Mouse (Mus musculus) intestine, embryonic 16.5 days (tissue): Measurements from ENCODE around the gene Hacd1. TPM values are rescaled to one million over a fixed set of nuclear protein-coding genes. Genes with fewer than 3 reads are reported as not detected.
A peak's percentile ranks its signal among the peaks of the same experiment; 100 is the strongest.

Source experiments
- ATAC-seq: fragments of 200-750 bp; cut with Nextera tagmentation; 2 replicates; pipeline ENCODE4 v1.8.0; 2017; ENCODE audit warnings: moderate TSS enrichment, moderate library complexity
- H3K27ac ChIP-seq: fragments of 300-500 bp; sonication (generic); 2 replicates; pipeline ENCODE4 v1.5.1; 2014; ENCODE audit warnings: mild to moderate bottlenecking, low read length
- H3K27me3 ChIP-seq: fragments of 300-500 bp; sonication (generic); replicated peaks from 2 replicates; pipeline ENCODE4 v1.6.1; 2014; ENCODE audit warnings: low read length, control low read depth, mixed read lengths; ENCODE audit not compliant: control insufficient read depth, insufficient read depth
- H3K36me3 ChIP-seq: fragments of 300-500 bp; sonication (generic); 2 replicates; pipeline ENCODE4 v1.6.1; 2014; ENCODE audit warnings: low read length, control low read depth; ENCODE audit not compliant: control insufficient read depth, insufficient read depth
- H3K4me1 ChIP-seq: fragments of 300-500 bp; sonication (generic); 2 replicates; pipeline ENCODE4 v1.6.1; 2014; ENCODE audit warnings: low read length, control low read depth, mixed read lengths; ENCODE audit not compliant: control insufficient read depth, insufficient read depth
- H3K4me2 ChIP-seq: fragments of 300-500 bp; sonication (generic); 2 replicates; pipeline ENCODE4 v1.6.1; 2014; ENCODE audit warnings: low read depth, low read length, control low read depth
- H3K4me3 ChIP-seq: fragments of 300-500 bp; sonication (generic); 2 replicates; pipeline ENCODE4 v1.5.1; 2014; ENCODE audit warnings: mild to moderate bottlenecking, low read length
- H3K9ac ChIP-seq: fragments of 300-500 bp; sonication (generic); 2 replicates; pipeline ENCODE4 v1.6.1; 2014; ENCODE audit warnings: low read depth, low read length
- H3K9me3 ChIP-seq: fragments of 300-500 bp; sonication (generic); 2 replicates; pipeline ENCODE4 v1.6.1; 2016; ENCODE audit warnings: low read length, control low read depth; ENCODE audit not compliant: control insufficient read depth
- WGBS: fragments of 180-500 bp; shearing (Covaris S2); extraction: QIAGEN DNeasy Blood & Tissue Kit; methylation state at CpG from one replicate; pipeline ENCODE4 v1.1.7; 2014; 5-methylcytosine and 5-hydroxymethylcytosine counted together
- polyA plus RNA-seq: library from polyadenylated mRNA; unstranded; fragments of >200 nt; fragmentation: Nextera tagmentation; extraction: Ambion mirVana; gene quantifications from 2 replicates; pipeline ENCODE4 v1.2.1, GENCODE M21; 2015

The Hacd1 gene
- polyA plus RNA-seq, 1 experiment from 2014 or later: 103 TPM

DNA sequence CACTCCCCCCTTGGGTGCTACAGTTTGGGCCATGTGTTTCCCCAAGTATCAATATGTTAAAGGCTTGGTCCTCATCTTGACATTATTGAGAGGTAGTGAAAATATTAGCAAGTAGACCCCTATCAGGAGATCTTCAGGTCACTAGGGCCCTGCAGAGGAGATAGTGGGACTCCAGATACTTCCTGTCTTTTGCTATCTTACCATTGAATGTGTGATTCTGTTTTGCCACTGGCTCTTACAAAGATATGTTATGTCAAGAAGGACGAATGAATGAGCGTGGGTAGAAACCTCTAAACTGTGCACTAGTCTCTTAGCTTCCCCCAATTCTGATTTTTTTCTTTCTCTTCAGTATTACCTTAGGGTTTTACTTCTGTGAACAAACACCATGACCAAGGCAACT, 13.1 kb upstream of the Hacd1 start:
- Histone ChIP-seq H3K4me3 (no peak overlapping the region), H3K36me3 (no peaks in the 10 kb centered on the region), H3K27me3 (no peaks in the 10 kb centered on the region), H3K4me1 (no peaks in the 10 kb centered on the region), H3K27ac (no peak overlapping the region), H3K9ac (no peak overlapping the region), H3K4me2 (no peak overlapping the region), H3K9me3 (no peaks in the 10 kb centered on the region)
- ATAC-seq: no peak
- WGBS: 91% methylated on average over 2 of the region's 2 CpGs

- no peak overlapping the region for H3K27ac ChIP-seq
- no peaks in the 10 kb centered on the region for H3K27me3 ChIP-seq
- H3K9ac ChIP-seq: no peak overlapping the region
- no peak overlapping the region for H3K4me3 ChIP-seq
- H3K4me1 ChIP-seq: no peaks in the 10 kb centered on the region
- WGBS: 40% methylated on average over 2 of the region's 2 CpGs
- no peaks in the 10 kb centered on the region for H3K36me3 ChIP-seq
- H3K9me3 ChIP-seq: no peaks in the 10 kb centered on the region
- ATAC-seq: peak; percentile 82
- no peak overlapping the region for H3K4me2 ChIP-seq
Observed at GRCm38 (mm10) chr2:14065704-14066650, 10.0 kb upstream of the Hacd1 start.

DNA sequence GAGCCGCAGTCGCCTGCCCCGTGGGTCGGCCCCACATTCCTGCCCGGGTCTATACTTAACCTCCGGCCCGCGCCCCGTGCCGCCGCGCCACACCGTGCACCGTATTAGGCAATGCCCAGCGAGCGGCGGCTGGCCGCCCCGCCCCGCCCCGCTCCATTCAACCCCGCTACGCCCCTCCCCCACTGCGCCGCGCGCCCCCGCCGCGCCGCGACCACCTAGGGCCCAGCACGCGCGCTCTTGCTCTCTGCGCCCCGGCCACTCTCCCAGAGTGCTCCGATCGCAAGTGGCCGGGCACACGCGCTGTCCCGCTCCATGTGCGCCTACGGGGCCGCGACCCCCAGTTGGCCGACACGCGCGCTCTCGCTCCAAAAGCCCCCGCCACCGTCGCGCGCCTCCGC, 768 bp downstream of the Hacd1 start:
- WGBS: under 1% methylated on average over 32 of the region's 58 CpGs
- no peaks in the 10 kb centered on the region for H3K36me3 ChIP-seq
- peak overlapping the region; percentile 81 for H3K4me3 ChIP-seq
- H3K27ac ChIP-seq: peak overlapping the region; percentile 85
- ATAC-seq: peak; percentile 92
- H3K9ac ChIP-seq: peak overlapping the region; percentile 89
- H3K27me3 ChIP-seq: no peaks in the 10 kb centered on the region
- peaks cover 4% of the 10 kb centered on the region; the same call in 1 of the 2 replicates for H3K4me1 ChIP-seq
- no peaks in the 10 kb centered on the region for H3K9me3 ChIP-seq
- peak overlapping the region; percentile 73 for H3K4me2 ChIP-seq

GRCm38 (mm10) chr2:14054716-14055115, 1.2 kb downstream of the Hacd1 start:
- WGBS: 7% methylated on average over 6 of the region's 6 CpGs

GRCm38 (mm10) chr2:14054163-14054562, 1.8 kb downstream of the Hacd1 start:
- peak overlapping the region; percentile 3; the same call in 1 of the 2 replicates for H3K4me3 ChIP-seq
- WGBS: 62% methylated on average over 3 of the region's 3 CpGs
- no peak overlapping the region for H3K9ac ChIP-seq

More at GRCm38 (mm10) chr2:14054716-14055115, 1.2 kb downstream of the Hacd1 start:
- no peaks in the 10 kb centered on the region for H3K36me3 ChIP-seq
- no peaks in the 10 kb centered on the region for H3K9me3 ChIP-seq
- H3K4me1 ChIP-seq: peaks cover 4% of the 10 kb centered on the region; the same call in 1 of the 2 replicates
- H3K9ac ChIP-seq: peak overlapping the region; percentile 89
- peak; percentile 22 for ATAC-seq
- H3K4me2 ChIP-seq: peak overlapping the region; percentile 73
- H3K4me3 ChIP-seq: peak overlapping the region; percentile 81
- no peaks in the 10 kb centered on the region for H3K27me3 ChIP-seq
- H3K27ac ChIP-seq: peak overlapping the region; percentile 85

GRCm38 (mm10) chr2:14053618-14054017, 2.3 kb downstream of the Hacd1 start:
- Histone ChIP-seq H3K9ac (no peak overlapping the region), H3K27ac (no peak overlapping the region), H3K4me3 (no peak overlapping the region), H3K36me3 (no peaks in the 10 kb centered on the region), H3K4me1 (peaks cover 4% of the 10 kb centered on the region; the same call in 1 of the 2 replicates), H3K4me2 (no peak overlapping the region), H3K27me3 (no peaks in the 10 kb centered on the region), H3K9me3 (no peaks in the 10 kb centered on the region)
- no peak for ATAC-seq
- 72% methylated on average over 3 of the region's 3 CpGs for whole genome bisulfite sequencing

More at GRCm38 (mm10) chr2:14054163-14054562, 1.8 kb downstream of the Hacd1 start:
- H3K36me3 ChIP-seq: no peaks in the 10 kb centered on the region
- no peaks in the 10 kb centered on the region for H3K27me3 ChIP-seq
- ATAC-seq: no peak
- H3K9me3 ChIP-seq: no peaks in the 10 kb centered on the region
- H3K4me2 ChIP-seq: 0 out of 2 replicates have a peak overlapping the region, but pooled peaks have one; percentile 3
- peaks cover 4% of the 10 kb centered on the region; the same call in 1 of the 2 replicates for H3K4me1 ChIP-seq
- no peak overlapping the region for H3K27ac ChIP-seq

DNA sequence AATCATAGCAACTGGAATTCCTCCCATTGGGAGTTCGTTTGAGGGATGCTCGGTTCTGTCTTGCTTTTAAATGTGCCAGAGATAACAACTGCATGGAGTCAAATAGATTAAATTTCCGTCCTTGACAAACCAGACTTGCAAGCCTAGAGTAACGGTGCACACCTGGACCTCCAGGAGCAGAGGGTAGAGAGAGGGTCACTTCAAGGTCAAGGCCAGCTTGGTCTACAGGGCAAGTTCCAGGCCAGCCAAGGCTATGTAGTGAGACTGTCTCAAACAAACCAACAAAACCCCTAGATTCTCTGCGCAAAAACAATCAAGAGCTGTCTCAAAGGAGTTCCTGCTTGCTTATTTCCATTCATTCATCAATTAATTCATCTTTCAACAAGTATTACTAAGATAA, 7.1 kb downstream of the Hacd1 start:
- Histone ChIP-seq H3K4me1 (no peaks in the 10 kb centered on the region), H3K36me3 (no peaks in the 10 kb centered on the region), H3K27ac (no peak overlapping the region), H3K4me3 (no peak overlapping the region), H3K4me2 (no peak overlapping the region), H3K9ac (no peak overlapping the region), H3K27me3 (no peaks in the 10 kb centered on the region), H3K9me3 (no peaks in the 10 kb centered on the region)
- 67% methylated on average over 5 of the region's 5 CpGs for WGBS
- ATAC-seq: 0 out of 2 replicates have a peak, but pooled peaks have one; percentile 42

DNA sequence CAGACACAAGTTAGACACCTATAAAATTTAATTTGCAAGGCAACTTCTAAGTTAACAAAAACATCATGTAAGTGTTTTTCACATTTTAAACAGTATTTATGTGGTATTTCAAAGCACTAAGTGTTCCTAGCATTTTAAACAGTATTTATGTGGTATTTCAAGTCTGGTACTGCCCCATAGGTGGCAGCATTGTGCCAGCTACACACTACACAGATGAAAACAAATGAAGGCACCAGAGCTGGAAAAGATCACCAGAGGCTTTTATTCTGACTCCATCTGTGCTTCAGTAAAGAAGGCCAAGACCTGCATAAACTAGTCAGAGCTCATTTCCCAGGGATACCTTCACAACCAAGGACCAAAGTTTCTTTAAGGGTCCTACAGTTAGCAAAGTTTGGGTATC, 7.6 kb downstream of the Hacd1 start:
- Histone ChIP-seq H3K4me2 (no peak overlapping the region), H3K36me3 (no peaks in the 10 kb centered on the region), H3K4me3 (no peak overlapping the region), H3K27ac (no peak overlapping the region), H3K27me3 (no peaks in the 10 kb centered on the region), H3K9me3 (no peaks in the 10 kb centered on the region), H3K9ac (no peak overlapping the region), H3K4me1 (no peaks in the 10 kb centered on the region)
- ATAC-seq: peak; percentile 70; the same call in 1 of the 2 replicates

GRCm38 (mm10) chr2:14043577-14044170, 12.3 kb downstream of the Hacd1 start:
- Histone ChIP-seq H3K27ac (no peak overlapping the region), H3K4me1 (no peaks in the 10 kb centered on the region), H3K4me2 (no peak overlapping the region), H3K9me3 (no peaks in the 10 kb centered on the region), H3K36me3 (peaks cover 2% of the 10 kb centered on the region; the same call in 1 of the 2 replicates), H3K27me3 (no peaks in the 10 kb centered on the region), H3K9ac (no peak overlapping the region), H3K4me3 (no peak overlapping the region)
- 54% methylated on average over 9 of the region's 9 CpGs for WGBS
- ATAC-seq: no peak
